Mouse (Mus musculus) heart, embryonic 10.5 days (tissue): ENCODE results near the gene Slc12a7. TPM values are rescaled to one million over a fixed set of nuclear protein-coding genes. Genes with fewer than 3 reads are reported as not detected.
"Not testable (repeated sequence)": the region's sequence is repeated elsewhere in the genome, so short reads cannot be mapped to it uniquely, and the experiment has no call there.

Experiments
- DNase-seq: peaks from one replicate; pipeline ENCODE4 v3.0.0-alpha.2; 2017; ENCODE audit warnings: low spot score
- H3K27ac ChIP-seq: fragments of 300-500 bp; sonication (generic); 2 replicates; pipeline ENCODE4 v1.5.1; 2016; ENCODE audit warnings: mild to moderate bottlenecking
- H3K27me3 ChIP-seq: fragments of 300-500 bp; sonication (generic); 2 replicates; pipeline ENCODE4 v1.6.1; 2016; ENCODE audit warnings: mild to moderate bottlenecking; ENCODE audit not compliant: poor library complexity, insufficient read depth, severe bottlenecking
- H3K36me3 ChIP-seq: fragments of 300-500 bp; sonication (generic); 2 replicates; pipeline ENCODE4 v1.6.1; 2016; ENCODE audit warnings: mild to moderate bottlenecking, moderate library complexity
- H3K4me1 ChIP-seq: fragments of 300-500 bp; sonication (generic); 2 replicates; pipeline ENCODE4 v1.6.1; 2016; ENCODE audit warnings: mild to moderate bottlenecking
- H3K4me3 ChIP-seq: fragments of 300-500 bp; sonication (generic); 2 replicates; pipeline ENCODE4 v1.5.1; 2016; ENCODE audit warnings: mild to moderate bottlenecking, moderate library complexity
- H3K9me3 ChIP-seq: fragments of 300-500 bp; sonication (generic); 2 replicates; pipeline ENCODE4 v1.6.1; 2016; ENCODE audit warnings: mild to moderate bottlenecking, moderate library complexity
- WGBS: fragments of 180-500 bp; shearing (Covaris S2); methylation state at CpG from one replicate; pipeline ENCODE4 v1.1.7; 2016; 5-methylcytosine and 5-hydroxymethylcytosine counted together
- polyA plus RNA-seq: library from polyadenylated mRNA; unstranded; fragments of >200 nt; fragmentation: Nextera tagmentation; extraction: Ambion mirVana; gene quantifications from 2 replicates; pipeline ENCODE4 v1.2.1, GENCODE M21; 2016

Gene Slc12a7
- polyA plus RNA-seq, 1 experiment from 2014 or later: 36.3 TPM

GRCm38 (mm10) chr13:73725315-73725714, 7.6 kb upstream of the Slc12a7 start:
- WGBS: 31% methylated on average over 5 of the region's 5 CpGs
- H3K4me3 ChIP-seq: no peak overlapping the region
- H3K27ac ChIP-seq: no peak overlapping the region
- H3K27me3 ChIP-seq: peaks cover 3% of the 10 kb centered on the region; the same call in 1 of the 2 replicates
- no peak for DNase-seq
- H3K9me3 ChIP-seq: no peaks in the 10 kb centered on the region
- peaks cover 6% of the 10 kb centered on the region for H3K4me1 ChIP-seq
- no peaks in the 10 kb centered on the region for H3K36me3 ChIP-seq

GRCm38 (mm10) chr13:73727621-73728025, 5.3 kb upstream of the Slc12a7 start:
- Histone ChIP-seq H3K9me3 (no peaks in the 10 kb centered on the region), H3K27ac (no peak overlapping the region), H3K4me3 (no peak overlapping the region), H3K36me3 (no peaks in the 10 kb centered on the region), H3K4me1 (peaks cover 12% of the 10 kb centered on the region), H3K27me3 (peaks cover 14% of the 10 kb centered on the region)
- no peak for DNase-seq
- 23% methylated on average over 2 of the region's 2 CpGs for WGBS

GRCm38 (mm10) chr13:73728633-73729032, 4.3 kb upstream of the Slc12a7 start:
- peaks cover 24% of the 10 kb centered on the region for H3K27me3 ChIP-seq
- DNase-seq: no peak
- H3K4me1 ChIP-seq: peaks cover 19% of the 10 kb centered on the region
- H3K9me3 ChIP-seq: no peaks in the 10 kb centered on the region
- no peak overlapping the region for H3K27ac ChIP-seq
- no peaks in the 10 kb centered on the region for H3K36me3 ChIP-seq
- H3K4me3 ChIP-seq: no peak overlapping the region

- no peaks in the 10 kb centered on the region for H3K36me3 ChIP-seq
- 82% methylated on average over 1 of the region's 1 CpGs for whole genome bisulfite sequencing
- H3K4me1 ChIP-seq: peaks cover 19% of the 10 kb centered on the region
- H3K27ac ChIP-seq: no peak overlapping the region
- H3K4me3 ChIP-seq: no peak overlapping the region
- H3K27me3 ChIP-seq: peaks cover 44% of the 10 kb centered on the region
- H3K9me3 ChIP-seq: no peaks in the 10 kb centered on the region
- no peak for DNase-seq
Measured at GRCm38 (mm10) chr13:73730913-73731312, 2.0 kb upstream of the Slc12a7 start.

- Histone ChIP-seq H3K27me3 (peaks cover 46% of the 10 kb centered on the region), H3K4me3 (peak overlapping the region; percentile 63), H3K27ac (0 out of 2 replicates have a peak overlapping the region, but pooled peaks have one; percentile 71)
Measured at GRCm38 (mm10) chr13:73732235-73732634, 659 bp upstream of the Slc12a7 start.

GRCm38 (mm10) chr13:73734379-73734778, 1.5 kb downstream of the Slc12a7 start:
- H3K27me3 ChIP-seq: peaks cover 46% of the 10 kb centered on the region
- H3K9me3 ChIP-seq: no peaks in the 10 kb centered on the region
- DNase-seq: no peak
- peaks cover 14% of the 10 kb centered on the region for H3K4me1 ChIP-seq
- H3K27ac ChIP-seq: no peak overlapping the region
- H3K4me3 ChIP-seq: no peak overlapping the region
- H3K36me3 ChIP-seq: no peaks in the 10 kb centered on the region
- WGBS: 79% methylated on average over 1 of the region's 1 CpGs

More at GRCm38 (mm10) chr13:73732235-73732634, 659 bp upstream of the Slc12a7 start:
- Histone ChIP-seq H3K9me3 (no peaks in the 10 kb centered on the region), H3K36me3 (no peaks in the 10 kb centered on the region), H3K4me1 (peaks cover 19% of the 10 kb centered on the region)
- WGBS: 65% methylated on average over 7 of the region's 7 CpGs
- no peak for DNase-seq

GRCm38 (mm10) chr13:73735270-73735669, 2.4 kb downstream of the Slc12a7 start:
- no peak overlapping the region for H3K27ac ChIP-seq
- 81% methylated on average over 8 of the region's 8 CpGs for WGBS
- no peak overlapping the region for H3K4me3 ChIP-seq
- no peaks in the 10 kb centered on the region for H3K36me3 ChIP-seq
- peaks cover 13% of the 10 kb centered on the region for H3K4me1 ChIP-seq
- DNase-seq: no peak
- peaks cover 46% of the 10 kb centered on the region for H3K27me3 ChIP-seq
- H3K9me3 ChIP-seq: no peaks in the 10 kb centered on the region

GRCm38 (mm10) chr13:73735928-73736327, 3.0 kb downstream of the Slc12a7 start:
- Histone ChIP-seq H3K4me3 (no peak overlapping the region), H3K27me3 (peaks cover 46% of the 10 kb centered on the region), H3K9me3 (no peaks in the 10 kb centered on the region), H3K27ac (no peak overlapping the region), H3K4me1 (peaks cover 13% of the 10 kb centered on the region), H3K36me3 (no peaks in the 10 kb centered on the region)
- DNase-seq: no peak
- WGBS: 78% methylated on average over 2 of the region's 2 CpGs

- Histone ChIP-seq H3K36me3 (no peaks in the 10 kb centered on the region), H3K4me1 (peaks cover 13% of the 10 kb centered on the region), H3K4me3 (no peak overlapping the region), H3K9me3 (no peaks in the 10 kb centered on the region), H3K27ac (no peak overlapping the region), H3K27me3 (peaks cover 39% of the 10 kb centered on the region)
- no peak for DNase-seq
- WGBS: 70% methylated on average over 3 of the region's 3 CpGs
Measured at GRCm38 (mm10) chr13:73736943-73737342, 4.0 kb downstream of the Slc12a7 start.

GRCm38 (mm10) chr13:73740399-73740944, 7.6 kb downstream of the Slc12a7 start:
- not testable (repeated sequence) for DNase-seq, H3K4me1 ChIP-seq, H3K4me3 ChIP-seq, H3K27ac ChIP-seq, H3K9me3 ChIP-seq, H3K36me3 ChIP-seq
- 49% methylated on average over 2 of the region's 2 CpGs for WGBS
- peaks cover 10% of the 10 kb centered on the region; the same call in 1 of the 2 replicates for H3K27me3 ChIP-seq

GRCm38 (mm10) chr13:73742944-73743343, 10.1 kb downstream of the Slc12a7 start:
- H3K27me3 ChIP-seq: 0 out of 2 replicates have a peak, but pooled peaks cover 6% of the 10 kb centered on the region
- H3K36me3 ChIP-seq: no peaks in the 10 kb centered on the region
- DNase-seq: no peak
- H3K27ac ChIP-seq: no peak overlapping the region
- H3K4me1 ChIP-seq: no peaks in the 10 kb centered on the region
- H3K9me3 ChIP-seq: no peaks in the 10 kb centered on the region
- no peak overlapping the region for H3K4me3 ChIP-seq
- 54% methylated on average over 4 of the region's 4 CpGs for WGBS

- Histone ChIP-seq H3K27ac (no peak overlapping the region), H3K9me3 (no peaks in the 10 kb centered on the region), H3K27me3 (peaks cover 13% of the 10 kb centered on the region), H3K4me1 (no peaks in the 10 kb centered on the region), H3K4me3 (no peak overlapping the region), H3K36me3 (no peaks in the 10 kb centered on the region)
- no peak for DNase-seq
- 59% methylated on average over 3 of the region's 3 CpGs for WGBS
Measured at GRCm38 (mm10) chr13:73743662-73744061, 10.8 kb downstream of the Slc12a7 start.

GRCm38 (mm10) chr13:73748663-73749440, 16.0 kb downstream of the Slc12a7 start:
- 35% methylated on average over 15 of the region's 15 CpGs for WGBS
- no peak overlapping the region for H3K27ac ChIP-seq
- no peak overlapping the region for H3K4me3 ChIP-seq
- H3K27me3 ChIP-seq: peaks cover 26% of the 10 kb centered on the region
- DNase-seq: no peak
- H3K9me3 ChIP-seq: no peaks in the 10 kb centered on the region
- H3K36me3 ChIP-seq: no peaks in the 10 kb centered on the region
- no peaks in the 10 kb centered on the region for H3K4me1 ChIP-seq
